Mouse (Mus musculus): ENCODE results near the gene Gm45337. TPM values are rescaled to one million over a fixed set of nuclear protein-coding genes. Genes with fewer than 3 reads are reported as not detected.

Gene Gm45337
- polyA plus RNA-seq, 1 experiment from 2014 or later: not detected

DNA sequence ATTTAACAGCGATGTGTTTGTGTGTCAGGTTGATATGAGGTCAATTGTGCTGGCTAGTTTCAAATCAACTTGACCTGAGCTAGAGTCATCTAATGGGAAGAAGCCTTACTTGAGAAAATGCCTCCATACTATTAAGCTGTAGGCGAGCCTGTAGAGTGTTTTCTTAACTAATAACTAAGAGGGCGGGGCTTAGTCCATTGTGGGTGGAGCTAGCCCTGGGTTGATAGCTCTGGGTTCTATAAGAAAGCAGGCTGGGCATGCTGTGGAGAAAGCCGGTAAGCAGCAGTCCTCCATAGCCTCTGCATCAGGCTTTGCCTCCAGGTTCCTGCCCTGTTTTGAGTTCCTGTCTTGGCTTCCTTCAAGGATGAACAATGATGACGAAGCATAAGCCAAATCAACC, 39.7 kb downstream of the Gm45337 start:
- no peak overlapping the region for H3K9ac ChIP-seq (replicated peaks; ENCODE audit: low read depth)
- ATAC-seq (no peak), DNase-seq (ENCODE audit: low spot score) (no peak)
- H3K36me3 ChIP-seq (ENCODE audit: insufficient read depth, low read length): no peaks in the 10 kb centered on the region
- H3K27me3 ChIP-seq (replicated peaks; ENCODE audit: insufficient read depth, low read length): no peaks in the 10 kb centered on the region
- no peak overlapping the region for H3K4me2 ChIP-seq (replicated peaks; ENCODE audit: low read depth, low read length)
- TF ChIP-seq EP300 (IDR thresholded peaks at IDR 0.05) (no peak), CTCF (IDR thresholded peaks at IDR 0.05) (no peak)
- no peaks in the 10 kb centered on the region for H3K4me1 ChIP-seq (ENCODE audit: insufficient read depth, low read depth, low read length)
- no peak overlapping the region for H3K27ac ChIP-seq (ENCODE audit: low read length)
- no peak overlapping the region for H3K4me3 ChIP-seq (ENCODE audit: low read depth, low read length)
- WGBS: 41% methylated on average over 5 of the region's 5 CpGs
- no peaks in the 10 kb centered on the region for H3K9me3 ChIP-seq (ENCODE audit: low read length)

DNA sequence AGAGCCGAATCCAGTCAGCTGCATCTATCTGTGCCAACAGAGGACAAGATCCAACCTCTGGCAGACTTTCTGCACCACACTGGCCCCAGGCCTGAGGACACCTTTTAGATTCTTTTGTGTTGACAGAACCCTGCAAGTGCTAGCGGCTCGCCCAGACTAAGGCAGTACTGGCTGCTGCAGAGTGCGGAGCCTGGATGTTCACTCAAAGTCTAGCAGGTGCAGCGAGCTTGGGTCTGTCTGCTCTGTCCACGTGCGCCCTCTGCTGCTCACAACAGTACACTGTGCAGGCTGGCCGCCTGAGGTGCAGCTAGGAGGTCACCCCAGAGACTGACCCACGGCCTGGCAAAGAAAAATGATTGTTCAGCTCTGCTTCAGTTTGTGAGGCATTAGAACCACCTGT, 46.6 kb downstream of the Gm45337 start:
- 8% methylated on average over 9 of the region's 9 CpGs for WGBS
- ATAC-seq: peak; percentile 43
- no peaks in the 10 kb centered on the region for H3K4me1 ChIP-seq (ENCODE audit: insufficient read depth, low read depth, low read length)
- H3K4me2 ChIP-seq (replicated peaks; ENCODE audit: low read depth, low read length): no peak overlapping the region
- H3K27me3 ChIP-seq (replicated peaks; ENCODE audit: insufficient read depth, low read length): peaks cover 31% of the 10 kb centered on the region
- H3K9me3 ChIP-seq (ENCODE audit: low read length): no peaks in the 10 kb centered on the region
- H3K36me3 ChIP-seq (ENCODE audit: insufficient read depth, low read length): no peaks in the 10 kb centered on the region
- no peak overlapping the region for H3K27ac ChIP-seq (ENCODE audit: low read length)
- peak; percentile 99 for TF ChIP-seq CTCF (IDR thresholded peaks at IDR 0.05)
- TF ChIP-seq EP300 (IDR thresholded peaks at IDR 0.05): no peak
- no peak overlapping the region for H3K4me3 ChIP-seq (ENCODE audit: low read depth, low read length)
- peak; percentile 92 for DNase-seq (ENCODE audit: low spot score)
- H3K9ac ChIP-seq (replicated peaks; ENCODE audit: low read depth): no peak overlapping the region

DNA sequence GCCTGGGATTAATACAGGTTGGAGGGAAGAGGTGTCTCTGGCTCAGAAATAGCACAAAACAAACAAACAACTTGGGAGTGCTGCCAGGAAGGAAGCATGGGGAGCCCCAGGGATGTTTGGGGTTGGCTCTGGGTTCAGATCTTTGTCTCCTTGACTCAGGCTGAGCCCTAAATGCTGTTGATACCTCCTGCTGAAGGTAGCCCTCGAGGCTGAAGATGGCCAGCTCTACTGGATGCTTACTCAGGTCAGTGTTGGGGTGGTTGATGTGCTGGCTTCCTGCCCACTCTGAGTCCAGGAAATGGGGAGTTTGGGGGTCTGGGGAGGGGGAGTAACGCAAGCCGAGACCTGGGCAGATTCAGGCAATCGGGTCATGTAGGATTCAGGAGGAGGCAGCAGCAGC, 47.7 kb downstream of the Gm45337 start:
- peaks cover 36% of the 10 kb centered on the region for H3K27me3 ChIP-seq (replicated peaks; ENCODE audit: insufficient read depth, low read length)
- DNase-seq (ENCODE audit: low spot score) (no peak), ATAC-seq (no peak)
- no peak for TF ChIP-seq CTCF (IDR thresholded peaks at IDR 0.05)
- TF ChIP-seq EP300 (IDR thresholded peaks at IDR 0.05): no peak
- no peak overlapping the region for H3K4me2 ChIP-seq (replicated peaks; ENCODE audit: low read depth, low read length)
- no peaks in the 10 kb centered on the region for H3K36me3 ChIP-seq (ENCODE audit: insufficient read depth, low read length)
- WGBS: 57% methylated on average over 4 of the region's 4 CpGs
- no peaks in the 10 kb centered on the region for H3K9me3 ChIP-seq (ENCODE audit: low read length)
- H3K4me3 ChIP-seq (ENCODE audit: low read depth, low read length): no peak overlapping the region
- H3K9ac ChIP-seq (replicated peaks; ENCODE audit: low read depth): no peak overlapping the region
- no peaks in the 10 kb centered on the region for H3K4me1 ChIP-seq (ENCODE audit: insufficient read depth, low read depth, low read length)
- no peak overlapping the region for H3K27ac ChIP-seq (ENCODE audit: low read length)

DNA sequence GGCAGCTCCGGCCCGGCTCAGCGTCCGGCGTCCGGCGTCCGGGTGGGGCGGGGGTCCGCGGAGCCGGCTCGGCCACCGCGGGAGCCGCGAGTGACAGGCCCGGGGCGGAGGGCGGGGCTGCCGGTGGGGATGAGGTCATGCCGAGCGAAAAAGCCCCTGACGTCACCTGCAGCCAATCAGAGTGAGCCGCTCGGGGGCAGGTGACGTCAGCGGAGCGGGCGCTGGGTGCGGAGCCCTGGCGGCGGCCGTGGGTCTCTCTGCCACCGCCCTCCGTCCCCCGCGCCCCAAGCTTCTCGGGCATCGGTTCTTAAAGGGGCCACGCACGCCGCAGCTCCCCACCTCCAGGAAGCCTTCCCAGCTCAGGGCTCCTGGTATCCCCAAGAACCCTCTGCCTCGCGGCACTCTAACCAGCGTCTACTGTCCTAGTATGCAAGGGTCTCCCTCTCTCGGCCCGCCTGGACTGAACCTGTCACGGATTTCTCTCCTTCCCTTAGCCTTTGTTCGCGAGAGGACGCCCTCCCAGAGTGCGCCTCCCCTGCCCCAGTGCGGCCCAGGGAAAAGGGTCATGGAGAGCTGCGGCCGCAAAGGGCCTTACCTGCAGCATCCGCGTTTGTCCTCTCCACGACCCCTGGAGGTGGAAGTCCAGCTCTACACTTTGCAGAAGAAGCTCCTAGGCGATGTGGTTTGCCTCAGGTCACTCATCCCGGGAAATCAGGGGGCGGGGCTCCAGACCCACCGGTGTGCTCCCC, 49.0 kb downstream of the Gm45337 start, which contains the start of gene Dusp8:
Dusp8 (minus strand) TSS at position 661 of the 749 bp plus-strand sequence.
- Histone ChIP-seq H3K4me3 (ENCODE audit: low read depth, low read length) (peak within 1 kb of the TSS; percentile 74), H3K9me3 (ENCODE audit: low read length) (no peaks in the 10 kb centered on the region), H3K36me3 (ENCODE audit: insufficient read depth, low read length) (no peaks in the 10 kb centered on the region), H3K27ac (ENCODE audit: low read length) (peak within 1 kb of the TSS; percentile 51; the same call in 1 of the 2 replicates), H3K4me2 (replicated peaks; ENCODE audit: low read depth, low read length) (peak within 1 kb of the TSS; percentile 93), H3K4me1 (ENCODE audit: insufficient read depth, low read depth, low read length) (no peaks in the 10 kb centered on the region), H3K27me3 (replicated peaks; ENCODE audit: insufficient read depth, low read length) (peaks cover 36% of the 10 kb centered on the region), H3K9ac (replicated peaks; ENCODE audit: low read depth) (peak within 1 kb of the TSS; percentile 91)
- TF ChIP-seq EP300 (IDR thresholded peaks at IDR 0.05) (no peak), CTCF (IDR thresholded peaks at IDR 0.05) (peak; percentile 64)
- ATAC-seq (peak; percentile 95), DNase-seq (ENCODE audit: low spot score) (peak; percentile 96)
- WGBS: under 1% methylated on average over 49 of the region's 63 CpGs

DNA sequence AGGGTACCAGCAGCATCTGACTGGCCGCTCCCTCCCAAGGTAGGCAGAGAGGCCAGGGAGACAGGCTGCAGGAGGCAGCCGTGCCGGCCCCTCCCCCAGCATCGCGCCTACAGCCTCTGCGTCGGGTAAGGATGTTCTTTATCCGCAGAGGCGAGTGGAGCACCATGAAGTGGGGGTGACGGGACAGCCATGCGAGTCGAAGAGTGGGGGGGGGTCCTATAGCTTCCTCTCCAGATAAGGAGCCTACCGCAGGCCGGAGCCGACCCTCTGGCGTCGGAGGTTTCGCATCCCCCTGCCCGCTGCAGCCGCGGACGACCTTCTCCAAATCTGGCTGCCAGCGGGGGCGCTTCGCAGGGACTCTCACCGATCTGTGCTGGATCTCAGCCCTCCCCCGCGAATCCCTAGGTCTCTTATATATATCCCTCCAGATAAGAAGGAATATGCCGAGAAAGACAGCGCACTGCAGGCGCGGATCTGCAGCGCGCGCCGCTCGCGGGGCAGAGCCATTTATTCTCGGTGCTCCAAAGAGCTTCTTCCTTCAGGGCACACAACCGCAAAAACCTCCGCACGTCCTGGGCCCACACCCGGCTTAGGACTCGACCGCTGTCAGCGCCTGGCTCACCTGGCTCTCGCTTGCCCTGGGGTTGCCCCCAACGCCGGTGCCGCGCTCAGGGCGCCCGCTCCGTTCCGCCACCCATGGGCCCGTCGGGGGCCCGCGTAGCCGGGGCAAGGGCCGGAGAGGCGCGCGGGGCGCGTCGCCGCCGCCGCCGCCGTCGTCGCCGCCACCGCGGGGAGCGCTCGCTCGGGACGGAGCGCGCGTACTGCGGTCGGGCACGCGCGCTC, 49.9 kb downstream of the Gm45337 start:
- ATAC-seq: no peak
- peaks cover 36% of the 10 kb centered on the region for H3K27me3 ChIP-seq (replicated peaks; ENCODE audit: insufficient read depth, low read length)
- no peak for TF ChIP-seq CTCF (IDR thresholded peaks at IDR 0.05)
- TF ChIP-seq EP300 (IDR thresholded peaks at IDR 0.05): no peak
- H3K9ac ChIP-seq (replicated peaks; ENCODE audit: low read depth): peak overlapping the region; percentile 91
- peak; percentile 39 for DNase-seq (ENCODE audit: low spot score)
- H3K36me3 ChIP-seq (ENCODE audit: insufficient read depth, low read length): no peaks in the 10 kb centered on the region
- no peaks in the 10 kb centered on the region for H3K9me3 ChIP-seq (ENCODE audit: low read length)
- no peaks in the 10 kb centered on the region for H3K4me1 ChIP-seq (ENCODE audit: insufficient read depth, low read depth, low read length)
- H3K4me2 ChIP-seq (replicated peaks; ENCODE audit: low read depth, low read length): peak overlapping the region; percentile 93
- peak overlapping the region; percentile 74 for H3K4me3 ChIP-seq (ENCODE audit: low read depth, low read length)
- peak overlapping the region; percentile 51; the same call in 1 of the 2 replicates for H3K27ac ChIP-seq (ENCODE audit: low read length)
- under 1% methylated on average over 60 of the region's 89 CpGs for WGBS

DNA sequence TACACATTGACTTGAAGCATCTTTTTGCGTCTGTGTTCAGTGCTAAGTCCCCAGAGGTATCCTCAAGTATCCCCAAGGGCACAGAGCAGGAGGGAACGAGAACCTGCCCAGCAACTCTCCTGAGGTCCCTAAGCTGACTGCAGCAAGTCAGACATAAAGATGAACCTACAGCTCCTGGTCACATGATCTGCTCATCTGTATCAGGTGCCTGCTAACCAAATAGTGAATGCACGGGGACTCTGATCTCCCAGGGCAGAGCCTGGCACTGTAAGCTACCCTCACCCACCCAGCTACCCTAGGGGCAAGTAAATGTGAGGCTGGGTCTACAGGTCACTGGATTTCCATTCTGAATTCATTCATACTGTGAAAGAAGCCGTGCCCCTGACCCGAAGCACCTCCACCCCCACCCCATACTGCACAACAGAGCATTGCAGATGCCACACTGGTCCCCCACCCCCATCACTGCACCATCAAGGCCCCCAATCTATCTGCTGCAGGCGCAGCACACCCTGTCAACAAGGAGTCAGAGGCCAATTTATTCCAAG, 50.6 kb downstream of the Gm45337 start:
- TF ChIP-seq EP300 (IDR thresholded peaks at IDR 0.05): no peak
- no peak for TF ChIP-seq CTCF (IDR thresholded peaks at IDR 0.05)
- peak overlapping the region; percentile 93 for H3K4me2 ChIP-seq (replicated peaks; ENCODE audit: low read depth, low read length)
- ATAC-seq (no peak), DNase-seq (ENCODE audit: low spot score) (no peak)
- H3K9me3 ChIP-seq (ENCODE audit: low read length): no peaks in the 10 kb centered on the region
- 28% methylated on average over 6 of the region's 6 CpGs for WGBS
- no peaks in the 10 kb centered on the region for H3K36me3 ChIP-seq (ENCODE audit: insufficient read depth, low read length)
- H3K4me1 ChIP-seq (ENCODE audit: insufficient read depth, low read depth, low read length): no peaks in the 10 kb centered on the region
- no peak overlapping the region for H3K27ac ChIP-seq (ENCODE audit: low read length)
- peak overlapping the region; percentile 91 for H3K9ac ChIP-seq (replicated peaks; ENCODE audit: low read depth)
- H3K27me3 ChIP-seq (replicated peaks; ENCODE audit: insufficient read depth, low read length): peaks cover 36% of the 10 kb centered on the region
- peak overlapping the region; percentile 74 for H3K4me3 ChIP-seq (ENCODE audit: low read depth, low read length)

Other genes with a start within 250 kb of the Gm45337 start
- 44.6 and 46.4 TPM in 2 replicates for gene Tollip, start 226.1 kb downstream of the Gm45337 start, polyA plus RNA-seq (2015; fragmentation: Nextera tagmentation; extraction: Ambion mirVana)
- 0.39 and 0.88 TPM in 2 replicates for gene Brsk2, start 194.9 kb downstream of the Gm45337 start, polyA plus RNA-seq (2015; fragmentation: Nextera tagmentation; extraction: Ambion mirVana)
- 85.9 and 104 TPM in 2 replicates for gene Mob2, start 83.5 kb downstream of the Gm45337 start, polyA plus RNA-seq (2015; fragmentation: Nextera tagmentation; extraction: Ambion mirVana)
- gene Dusp8, start 48.8 kb downstream of the Gm45337 start, polyA plus RNA-seq (2015; fragmentation: Nextera tagmentation; extraction: Ambion mirVana): 5.5 and 6.0 TPM in 2 replicates
- gene Gm45618, start 23.9 kb downstream of the Gm45337 start, polyA plus RNA-seq (2015; fragmentation: Nextera tagmentation; extraction: Ambion mirVana): not detected in 2 replicates
- not detected in 2 replicates for gene Gm39115, start 8.6 kb downstream of the Gm45337 start, polyA plus RNA-seq (2015; fragmentation: Nextera tagmentation; extraction: Ambion mirVana)
- not detected in 2 replicates for gene Gm29735, start 12.5 kb upstream of the Gm45337 start, polyA plus RNA-seq (2015; fragmentation: Nextera tagmentation; extraction: Ambion mirVana)
- gene Gm4553, start 21.1 kb upstream of the Gm45337 start, polyA plus RNA-seq (2015; fragmentation: Nextera tagmentation; extraction: Ambion mirVana): not detected in 2 replicates
- not detected in 2 replicates for gene Krtap5-2, start 31.4 kb upstream of the Gm45337 start, polyA plus RNA-seq (2015; fragmentation: Nextera tagmentation; extraction: Ambion mirVana)
- not detected in 2 replicates for gene Gm10153, start 45.8 kb upstream of the Gm45337 start, polyA plus RNA-seq (2015; fragmentation: Nextera tagmentation; extraction: Ambion mirVana)
- gene Krtap5-3, start 56.8 kb upstream of the Gm45337 start, polyA plus RNA-seq (2015; fragmentation: Nextera tagmentation; extraction: Ambion mirVana): not detected in 2 replicates
- gene Gm7579, start 67.3 kb upstream of the Gm45337 start, polyA plus RNA-seq (2015; fragmentation: Nextera tagmentation; extraction: Ambion mirVana): not detected in 2 replicates
- gene Krtap5-5, start 85.4 kb upstream of the Gm45337 start, polyA plus RNA-seq (2015; fragmentation: Nextera tagmentation; extraction: Ambion mirVana): not detected in 2 replicates
- not detected in 2 replicates for gene Gm40460, start 96.5 kb upstream of the Gm45337 start, polyA plus RNA-seq (2015; fragmentation: Nextera tagmentation; extraction: Ambion mirVana)
- gene Gm2431, start 113.7 kb upstream of the Gm45337 start, polyA plus RNA-seq (2015; fragmentation: Nextera tagmentation; extraction: Ambion mirVana): not detected in 2 replicates
- not detected in 2 replicates for gene Gm4559, start 129.8 kb upstream of the Gm45337 start, polyA plus RNA-seq (2015; fragmentation: Nextera tagmentation; extraction: Ambion mirVana)
- not detected in 2 replicates for gene Krtap5-1, start 152.5 kb upstream of the Gm45337 start, polyA plus RNA-seq (2015; fragmentation: Nextera tagmentation; extraction: Ambion mirVana)
- gene Krtap5-4, start 158.9 kb upstream of the Gm45337 start, polyA plus RNA-seq (2015; fragmentation: Nextera tagmentation; extraction: Ambion mirVana): not detected in 2 replicates
- 15.0 and 15.5 TPM in 2 replicates for gene Ifitm10, start 229.1 kb upstream of the Gm45337 start, polyA plus RNA-seq (2015; fragmentation: Nextera tagmentation; extraction: Ambion mirVana)
- gene Gm49369, start 238.1 kb upstream of the Gm45337 start, polyA plus RNA-seq (2015; fragmentation: Nextera tagmentation; extraction: Ambion mirVana): 0.80 TPM in 1 of 2 replicates, not detected in the other
- 469 and 481 TPM in 2 replicates for gene Ctsd, start 243.4 kb upstream of the Gm45337 start, polyA plus RNA-seq (2015; fragmentation: Nextera tagmentation; extraction: Ambion mirVana)